Mouse (Mus musculus): ENCODE measurements around the gene Anks1.

DNA sequence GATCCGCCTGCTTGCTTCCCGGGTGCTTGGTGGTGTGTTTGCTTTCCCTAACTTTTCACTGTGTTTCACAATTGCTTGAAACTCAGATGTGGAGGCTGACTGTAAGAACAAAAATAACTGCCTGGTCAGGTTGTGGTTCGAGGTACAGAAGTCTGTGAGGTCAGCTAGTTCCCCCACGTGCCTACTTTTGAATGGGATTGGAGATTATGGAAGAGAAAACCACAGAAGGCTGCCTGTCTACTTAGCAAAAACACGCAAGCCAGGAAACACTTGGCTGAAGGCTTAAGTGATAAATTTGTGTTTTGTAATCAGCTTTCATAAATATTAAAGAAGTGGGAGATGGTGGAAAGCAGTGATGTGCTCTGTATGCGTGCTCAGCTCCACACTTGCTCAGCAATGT, 103.7 kb downstream of the Anks1 start:
- TF ChIP-seq FLI1 (IDR thresholded peaks at IDR 0.05; ENCODE audit: low read length) = no peak
- peak; percentile 37; the same call in 1 of the 3 replicates for TF ChIP-seq GATA1 (IDR thresholded peaks at IDR 0.05; ENCODE audit: borderline replicate concordance, low read length)

Measured in megakaryocyte, embryonic 14.5 days (primary cell).